Mouse (Mus musculus) adrenal gland, adult (tissue): Measurements from ENCODE around the gene Tmem182.

Experiments
- DNase-seq, 2 experiments: peaks; one replicate each; pipeline ENCODE4 v3.0.0; 2022 to 2023; ENCODE audit warnings: low spot score in 1 of 2; ENCODE audit not compliant: inconsistent age in 2 of 2

Gene Tmem182

GRCm38 (mm10) chr1:40805351-40805750, at the start of gene Tmem182:
Gene Tmem182 (plus strand): TSS chr1:40805601.
- DNase-seq: peak; percentile 16 to 53

- no peak for DNase-seq
Measured at GRCm38 (mm10) chr1:40759751-40760445, 45.5 kb upstream of the Tmem182 start.

GRCm38 (mm10) chr1:40764042-40764441, 41.4 kb upstream of the Tmem182 start:
- no peak for DNase-seq

GRCm38 (mm10) chr1:40764701-40765275, 40.6 kb upstream of the Tmem182 start:
- DNase-seq: no peak

- DNase-seq: no peak
Measured at GRCm38 (mm10) chr1:40765521-40765920, 39.9 kb upstream of the Tmem182 start.

GRCm38 (mm10) chr1:40767588-40767987, 37.8 kb upstream of the Tmem182 start:
- DNase-seq: no peak

- peak; percentile 17 to 74 for DNase-seq
Measured at GRCm38 (mm10) chr1:40768606-40769005, 36.8 kb upstream of the Tmem182 start.

- DNase-seq: no peak
Measured at GRCm38 (mm10) chr1:40769331-40769894, 36.0 kb upstream of the Tmem182 start.

- no peak for DNase-seq
Measured at GRCm38 (mm10) chr1:40771196-40771970, 34.0 kb upstream of the Tmem182 start.

- DNase-seq: no peak
Measured at GRCm38 (mm10) chr1:40773234-40773633, 32.2 kb upstream of the Tmem182 start.

GRCm38 (mm10) chr1:40774040-40774439, 31.4 kb upstream of the Tmem182 start:
- no peak for DNase-seq

- DNase-seq: no peak
Measured at GRCm38 (mm10) chr1:40776102-40776501, 29.3 kb upstream of the Tmem182 start.

- no peak for DNase-seq
Measured at GRCm38 (mm10) chr1:40776763-40777162, 28.6 kb upstream of the Tmem182 start.

- no peak for DNase-seq
Measured at GRCm38 (mm10) chr1:40783450-40783849, 22.0 kb upstream of the Tmem182 start.

- no peak for DNase-seq
Measured at GRCm38 (mm10) chr1:40784306-40784705, 21.1 kb upstream of the Tmem182 start.

- no peak for DNase-seq
Measured at GRCm38 (mm10) chr1:40785876-40786445, 19.4 kb upstream of the Tmem182 start.

GRCm38 (mm10) chr1:40788956-40789355, 16.4 kb upstream of the Tmem182 start:
- no peak for DNase-seq

- peak in 1 of 2 experiments; percentile 66 for DNase-seq
Measured at GRCm38 (mm10) chr1:40789666-40790233, 15.7 kb upstream of the Tmem182 start.

GRCm38 (mm10) chr1:40790324-40791141, 14.9 kb upstream of the Tmem182 start, which contains the start of gene Mfsd9:
Gene Mfsd9 (minus strand): TSS chr1:40790687.
- peak; percentile 93 to 98 for DNase-seq

GRCm38 (mm10) chr1:40795508-40795907, 9.9 kb upstream of the Tmem182 start:
- no peak for DNase-seq
